Mouse (Mus musculus) limb, embryonic 14.5 days (tissue): ENCODE data around the gene Per3. TPM values are rescaled to one million over a fixed set of nuclear protein-coding genes. Genes with fewer than 3 reads are reported as not detected.

Source experiments
- ATAC-seq: fragments of 200-750 bp; cut with Nextera tagmentation; 2 replicates; pipeline ENCODE4 v1.8.0; 2017; ENCODE audit warnings: low read depth, moderate number of reproducible peaks, moderate TSS enrichment; ENCODE audit not compliant: low FRiP score
- DNase-seq: peaks from one replicate; pipeline ENCODE4 v3.0.0-alpha.2; 2015; ENCODE audit warnings: low spot score
- H3K27ac ChIP-seq: fragments of 300-500 bp; sonication (generic); replicated peaks from 2 replicates; pipeline ENCODE4 v1.5.1; 2014; ENCODE audit warnings: low read depth, mild to moderate bottlenecking, low read length, moderate library complexity, mixed read lengths
- H3K27me3 ChIP-seq: fragments of 300-500 bp; sonication (generic); 2 replicates; pipeline ENCODE4 v1.6.1; 2014; ENCODE audit warnings: low read length, mixed read lengths; ENCODE audit not compliant: control insufficient read depth, insufficient read depth
- H3K36me3 ChIP-seq: fragments of 300-500 bp; sonication (generic); 2 replicates; pipeline ENCODE4 v1.6.1; 2014; ENCODE audit warnings: mild to moderate bottlenecking, low read length, moderate library complexity, mixed read lengths; ENCODE audit not compliant: control insufficient read depth, insufficient read depth
- H3K4me1 ChIP-seq: fragments of 300-500 bp; sonication (generic); 2 replicates; pipeline ENCODE4 v1.6.1; 2014; ENCODE audit warnings: antibody characterized with exemption, low read length, mixed read lengths; ENCODE audit not compliant: control insufficient read depth, insufficient read depth
- H3K4me2 ChIP-seq: fragments of 300-500 bp; sonication (generic); replicated peaks from 2 replicates; pipeline ENCODE4 v1.6.1; 2014; ENCODE audit warnings: low read depth, mild to moderate bottlenecking, low read length, moderate library complexity; ENCODE audit not compliant: severe bottlenecking
- H3K4me3 ChIP-seq: fragments of 300-500 bp; sonication (generic); replicated peaks from 2 replicates; pipeline ENCODE4 v1.5.1; 2014; ENCODE audit warnings: low read length
- H3K9ac ChIP-seq: fragments of 300-500 bp; sonication (generic); 2 replicates; pipeline ENCODE4 v1.6.1; 2014; ENCODE audit warnings: mild to moderate bottlenecking, low read depth, low read length, moderate library complexity; ENCODE audit not compliant: severe bottlenecking
- H3K9me3 ChIP-seq: fragments of 300-500 bp; sonication (generic); 2 replicates; pipeline ENCODE4 v1.6.1; 2016; ENCODE audit warnings: low read length; ENCODE audit not compliant: control insufficient read depth
- POLR2A ChIP-seq: fragments of 200-500 bp; IDR thresholded peaks from 2 replicates; pipeline ENCODE4 v1.8.0; 2012; ENCODE audit warnings: inconsistent platforms, mild to moderate bottlenecking, moderate library complexity, borderline replicate concordance; ENCODE audit not compliant: insufficient read depth, insufficient read length; ENCODE audit errors: extremely low read depth
- WGBS: fragments of 180-500 bp; shearing (Covaris S2); extraction: QIAGEN DNeasy Blood & Tissue Kit; methylation state at CpG from one replicate; pipeline ENCODE4 v1.1.7; 2014; 5-methylcytosine and 5-hydroxymethylcytosine counted together
- polyA plus RNA-seq, 2 experiments: library from polyadenylated mRNA; depleted of rRNA in 1 of 2; stranded (reverse) in 1 of 2; unstranded in 1 of 2; fragments of >200 nt; fragmentation: Nextera tagmentation in 1 of 2; extraction: Ambion mirVana in 1 of 2; gene quantifications; 2 replicates each; pipeline versions ENCODE4 v1.2.1 to v1.2.3; 2012 to 2014

Gene Per3
- polyA plus RNA-seq, 2 experiments: 6.1 to 7.8 TPM

- Histone ChIP-seq H3K9me3 (no peaks in the 10 kb centered on the region), H3K4me1 (peaks cover 5% of the 10 kb centered on the region), H3K4me3 (no peak overlapping the region), H3K27ac (no peak overlapping the region), H3K27me3 (no peaks in the 10 kb centered on the region), H3K36me3 (peaks cover 11% of the 10 kb centered on the region), H3K4me2 (no peak overlapping the region), H3K9ac (no peak overlapping the region)
- no peak for DNase-seq
- TF ChIP-seq POLR2A: no peak
- 96% methylated on average over 4 of the region's 4 CpGs for WGBS
- no peak for ATAC-seq
Measured at GRCm38 (mm10) chr4:151059566-151059965, 15.1 kb upstream of the Per3 start.

GRCm38 (mm10) chr4:151058634-151059033, 14.2 kb upstream of the Per3 start:
- Histone ChIP-seq H3K27ac (0 out of 2 replicates have a peak overlapping the region, but pooled peaks have one; percentile 65), H3K27me3 (no peaks in the 10 kb centered on the region), H3K4me3 (peak overlapping the region; percentile 99), H3K4me2 (peak overlapping the region; percentile 57), H3K36me3 (peaks cover 17% of the 10 kb centered on the region), H3K9me3 (no peaks in the 10 kb centered on the region), H3K9ac (0 out of 2 replicates have a peak overlapping the region, but pooled peaks have one; percentile 56), H3K4me1 (peaks cover 5% of the 10 kb centered on the region)
- ATAC-seq (no peak), DNase-seq (no peak)
- 82% methylated on average over 4 of the region's 4 CpGs for WGBS
- TF ChIP-seq POLR2A: no peak

GRCm38 (mm10) chr4:151057347-151058321, 13.2 kb upstream of the Per3 start, which contains the start of gene Vamp3:
Vamp3 (minus strand) TSS chr4:151057963.
- no peaks in the 10 kb centered on the region for H3K9me3 ChIP-seq
- DNase-seq (peak; percentile 100), ATAC-seq (peak; percentile 99)
- peak within 1 kb of the TSS; percentile 71 for H3K4me2 ChIP-seq
- peaks cover 24% of the 10 kb centered on the region for H3K36me3 ChIP-seq
- peak within 1 kb of the TSS; percentile 94 for H3K9ac ChIP-seq
- no peaks in the 10 kb centered on the region for H3K27me3 ChIP-seq
- 2% methylated on average over 95 of the region's 114 CpGs for WGBS
- peak within 1 kb of the TSS; percentile 99 for H3K4me3 ChIP-seq
- TF ChIP-seq POLR2A: 0 out of 2 replicates have a peak, but pooled peaks have one; percentile 66
- peak within 1 kb of the TSS; percentile 95 for H3K27ac ChIP-seq
- peaks cover 5% of the 10 kb centered on the region for H3K4me1 ChIP-seq

GRCm38 (mm10) chr4:151051162-151051561, 6.7 kb upstream of the Per3 start:
- Histone ChIP-seq H3K4me2 (no peak overlapping the region), H3K9ac (no peak overlapping the region), H3K9me3 (no peaks in the 10 kb centered on the region), H3K27ac (no peak overlapping the region), H3K27me3 (no peaks in the 10 kb centered on the region), H3K36me3 (peaks cover 74% of the 10 kb centered on the region), H3K4me3 (no peak overlapping the region), H3K4me1 (no peaks in the 10 kb centered on the region)
- ATAC-seq (no peak), DNase-seq (no peak)
- no peak for TF ChIP-seq POLR2A
- 93% methylated on average over 1 of the region's 1 CpGs for WGBS

GRCm38 (mm10) chr4:151046524-151046923, 2.1 kb upstream of the Per3 start:
- ATAC-seq: no peak
- Histone ChIP-seq H3K36me3 (peaks cover 41% of the 10 kb centered on the region), H3K9me3 (no peaks in the 10 kb centered on the region), H3K9ac (no peak overlapping the region), H3K4me2 (no peak overlapping the region), H3K4me3 (no peak overlapping the region), H3K4me1 (peaks cover 5% of the 10 kb centered on the region; the same call in 1 of the 2 replicates), H3K27ac (no peak overlapping the region), H3K27me3 (no peaks in the 10 kb centered on the region)
- 88% methylated on average over 3 of the region's 3 CpGs for WGBS
- DNase-seq: no peak
- no peak for TF ChIP-seq POLR2A
